Mouse (Mus musculus) intestine, embryonic 15.5 days (tissue): ENCODE data around the gene Jup. TPM values are rescaled to one million over a fixed set of nuclear protein-coding genes. Genes with fewer than 3 reads are reported as not detected.

Experiments
- ATAC-seq: fragments of 200-750 bp; cut with Nextera tagmentation; 2 replicates; pipeline ENCODE4 v1.8.0; 2017; ENCODE audit warnings: moderate TSS enrichment, moderate library complexity
- H3K27ac ChIP-seq: fragments of 300-500 bp; sonication (generic); 2 replicates; pipeline ENCODE4 v1.5.1; 2015; ENCODE audit warnings: mild to moderate bottlenecking, inconsistent platforms
- H3K27me3 ChIP-seq: fragments of 300-500 bp; sonication (generic); replicated peaks from 2 replicates; pipeline ENCODE4 v1.6.1; 2015; ENCODE audit warnings: inconsistent platforms
- H3K36me3 ChIP-seq: fragments of 300-500 bp; sonication (generic); 2 replicates; pipeline ENCODE4 v1.6.1; 2015; ENCODE audit warnings: inconsistent platforms
- H3K4me1 ChIP-seq: fragments of 300-500 bp; sonication (generic); replicated peaks from 2 replicates; pipeline ENCODE4 v1.6.1; 2015; ENCODE audit warnings: inconsistent platforms
- H3K4me2 ChIP-seq: fragments of 300-500 bp; sonication (generic); replicated peaks from 2 replicates; pipeline ENCODE4 v1.6.1; 2015; ENCODE audit warnings: mild to moderate bottlenecking, inconsistent platforms
- H3K4me3 ChIP-seq: fragments of 300-500 bp; sonication (generic); replicated peaks from 2 replicates; pipeline ENCODE4 v1.5.1; 2015; ENCODE audit warnings: inconsistent platforms
- H3K9ac ChIP-seq: fragments of 300-500 bp; sonication (generic); 2 replicates; pipeline ENCODE4 v1.6.1; 2015; ENCODE audit warnings: inconsistent platforms
- H3K9me3 ChIP-seq: fragments of 300-500 bp; sonication (generic); 2 replicates; pipeline ENCODE4 v1.6.1; 2016; ENCODE audit warnings: inconsistent platforms
- WGBS: fragments of 180-500 bp; shearing (Covaris S2); methylation state at CpG from one replicate; pipeline ENCODE4 v1.1.7; 2015; 5-methylcytosine and 5-hydroxymethylcytosine counted together
- polyA plus RNA-seq: library from polyadenylated mRNA; unstranded; fragments of >200 nt; fragmentation: Nextera tagmentation; extraction: Ambion mirVana; gene quantifications from 2 replicates; pipeline ENCODE4 v1.2.1, GENCODE M21; 2015

Gene Jup
- polyA plus RNA-seq, 1 experiment from 2014 or later = 133 TPM

GRCm38 (mm10) chr11:100423836-100424235 is 26.3 kb upstream of the Jup start:
- Histone ChIP-seq H3K27ac (no peak overlapping the region), H3K9ac (no peak overlapping the region), H3K27me3 (no peaks in the 10 kb centered on the region), H3K4me3 (no peak overlapping the region), H3K4me2 (no peak overlapping the region), H3K36me3 (peaks cover 7% of the 10 kb centered on the region; the same call in 1 of the 2 replicates), H3K4me1 (peaks cover 5% of the 10 kb centered on the region; the same call in 1 of the 2 replicates), H3K9me3 (no peaks in the 10 kb centered on the region)
- 90% methylated on average over 7 of the region's 7 CpGs for WGBS
- no peak for ATAC-seq

- no peaks in the 10 kb centered on the region for H3K27me3 ChIP-seq
- peaks cover 7% of the 10 kb centered on the region; the same call in 1 of the 2 replicates for H3K36me3 ChIP-seq
- no peak overlapping the region for H3K4me3 ChIP-seq
- H3K9me3 ChIP-seq = no peaks in the 10 kb centered on the region
- H3K27ac ChIP-seq = no peak overlapping the region
- H3K9ac ChIP-seq = no peak overlapping the region
- WGBS = 81% methylated on average over 8 of the region's 8 CpGs
- H3K4me2 ChIP-seq = no peak overlapping the region
- no peak for ATAC-seq
- peaks cover 7% of the 10 kb centered on the region; the same call in 1 of the 2 replicates for H3K4me1 ChIP-seq
Measured at GRCm38 (mm10) chr11:100421537-100421936, 24.0 kb upstream of the Jup start.

GRCm38 (mm10) chr11:100414914-100415822 is 17.6 kb upstream of the Jup start, which contains the start of gene Fkbp10:
TSS of gene Fkbp10 (plus strand) at chr11:100415697.
- Histone ChIP-seq H3K27ac (peak within 1 kb of the TSS; percentile 96), H3K4me1 (peaks cover 39% of the 10 kb centered on the region), H3K27me3 (no peaks in the 10 kb centered on the region), H3K9ac (peak within 1 kb of the TSS; percentile 93), H3K9me3 (no peaks in the 10 kb centered on the region), H3K36me3 (0 out of 2 replicates have a peak, but pooled peaks cover 5% of the 10 kb centered on the region), H3K4me2 (peak within 1 kb of the TSS; percentile 78), H3K4me3 (peak within 1 kb of the TSS; percentile 80)
- 2% methylated on average over 30 of the region's 31 CpGs for WGBS
- ATAC-seq = peak; percentile 44

GRCm38 (mm10) chr11:100414021-100414913 is 16.7 kb upstream of the Jup start, which contains the start of gene P3h4:
TSS of gene P3h4 (minus strand) at chr11:100414836.
- WGBS = 2% methylated on average over 93 of the region's 93 CpGs
- H3K27me3 ChIP-seq = no peaks in the 10 kb centered on the region
- 0 out of 2 replicates have a peak, but pooled peaks cover 5% of the 10 kb centered on the region for H3K36me3 ChIP-seq
- peak within 1 kb of the TSS; percentile 93 for H3K9ac ChIP-seq
- H3K4me2 ChIP-seq = peak within 1 kb of the TSS; percentile 78
- peaks cover 39% of the 10 kb centered on the region for H3K4me1 ChIP-seq
- peak; percentile 92 for ATAC-seq
- H3K4me3 ChIP-seq = peak within 1 kb of the TSS; percentile 80
- H3K9me3 ChIP-seq = no peaks in the 10 kb centered on the region
- peak within 1 kb of the TSS; percentile 96 for H3K27ac ChIP-seq

- Histone ChIP-seq H3K27me3 (no peaks in the 10 kb centered on the region), H3K4me2 (peak overlapping the region; percentile 78), H3K36me3 (0 out of 2 replicates have a peak, but pooled peaks cover 5% of the 10 kb centered on the region), H3K9ac (peak overlapping the region; percentile 93), H3K27ac (peak overlapping the region; percentile 96), H3K9me3 (no peaks in the 10 kb centered on the region), H3K4me3 (peak overlapping the region; percentile 80), H3K4me1 (peaks cover 39% of the 10 kb centered on the region)
- 55% methylated on average over 11 of the region's 11 CpGs for WGBS
- no peak for ATAC-seq
Measured at GRCm38 (mm10) chr11:100413541-100413940, 16.0 kb upstream of the Jup start.

GRCm38 (mm10) chr11:100411736-100412135 is 14.2 kb upstream of the Jup start:
- peak; percentile 18; the same call in 1 of the 2 replicates for ATAC-seq
- H3K4me2 ChIP-seq = peak overlapping the region; percentile 78
- H3K9ac ChIP-seq = peak overlapping the region; percentile 18; the same call in 1 of the 2 replicates
- H3K27me3 ChIP-seq = no peaks in the 10 kb centered on the region
- no peaks in the 10 kb centered on the region for H3K9me3 ChIP-seq
- 32% methylated on average over 11 of the region's 11 CpGs for WGBS
- H3K4me1 ChIP-seq = peaks cover 39% of the 10 kb centered on the region
- H3K4me3 ChIP-seq = 0 out of 2 replicates have a peak overlapping the region, but pooled peaks have one; percentile 1
- peak overlapping the region; percentile 66 for H3K27ac ChIP-seq
- 0 out of 2 replicates have a peak, but pooled peaks cover 5% of the 10 kb centered on the region for H3K36me3 ChIP-seq

GRCm38 (mm10) chr11:100409686-100410085 is 12.1 kb upstream of the Jup start:
- no peaks in the 10 kb centered on the region for H3K9me3 ChIP-seq
- H3K27me3 ChIP-seq = no peaks in the 10 kb centered on the region
- ATAC-seq = no peak
- peaks cover 31% of the 10 kb centered on the region for H3K4me1 ChIP-seq
- no peak overlapping the region for H3K9ac ChIP-seq
- WGBS = 72% methylated on average over 3 of the region's 3 CpGs
- H3K4me3 ChIP-seq = no peak overlapping the region
- 0 out of 2 replicates have a peak, but pooled peaks cover 5% of the 10 kb centered on the region for H3K36me3 ChIP-seq
- H3K27ac ChIP-seq = no peak overlapping the region
- no peak overlapping the region for H3K4me2 ChIP-seq

GRCm38 (mm10) chr11:100408835-100409462 is 11.4 kb upstream of the Jup start:
- Histone ChIP-seq H3K9me3 (no peaks in the 10 kb centered on the region), H3K36me3 (0 out of 2 replicates have a peak, but pooled peaks cover 5% of the 10 kb centered on the region), H3K4me3 (no peak overlapping the region), H3K9ac (no peak overlapping the region), H3K27me3 (no peaks in the 10 kb centered on the region), H3K27ac (no peak overlapping the region), H3K4me1 (peaks cover 31% of the 10 kb centered on the region), H3K4me2 (no peak overlapping the region)
- ATAC-seq = no peak
- WGBS = 91% methylated on average over 12 of the region's 12 CpGs

GRCm38 (mm10) chr11:100408076-100408834 is 10.7 kb upstream of the Jup start:
- no peak overlapping the region for H3K4me3 ChIP-seq
- H3K9ac ChIP-seq = no peak overlapping the region
- H3K36me3 ChIP-seq = 0 out of 2 replicates have a peak, but pooled peaks cover 5% of the 10 kb centered on the region
- ATAC-seq = no peak
- no peak overlapping the region for H3K4me2 ChIP-seq
- H3K4me1 ChIP-seq = peaks cover 31% of the 10 kb centered on the region
- H3K27ac ChIP-seq = no peak overlapping the region
- WGBS = 37% methylated on average over 10 of the region's 10 CpGs
- no peaks in the 10 kb centered on the region for H3K27me3 ChIP-seq
- no peaks in the 10 kb centered on the region for H3K9me3 ChIP-seq

- Histone ChIP-seq H3K9me3 (no peaks in the 10 kb centered on the region), H3K36me3 (0 out of 2 replicates have a peak, but pooled peaks cover 5% of the 10 kb centered on the region), H3K4me1 (peaks cover 31% of the 10 kb centered on the region), H3K4me3 (no peak overlapping the region), H3K27ac (no peak overlapping the region), H3K27me3 (no peaks in the 10 kb centered on the region), H3K9ac (no peak overlapping the region), H3K4me2 (no peak overlapping the region)
- 88% methylated on average over 5 of the region's 5 CpGs for WGBS
- ATAC-seq = no peak
Measured at GRCm38 (mm10) chr11:100406995-100407705, 9.6 kb upstream of the Jup start.
